Mouse (Mus musculus) embryo, embryonic 11 days (tissue): ENCODE measurements at regions not wholly inside any gene's neighbourhood (a gene's known extent, or its start where the extent isn't known, plus 50 kb on each side); places are given as distances from the start of the nearest gene placed in this dataset.

Experiments used
- DNase-seq: peaks from one replicate; pipeline ENCODE4 v3.0.0-alpha.2; 2015

GRCm38 (mm10) chr6:54754810-54755209 is 61.9 kb upstream of the Znrf2 start:
- no peak for DNase-seq

GRCm38 (mm10) chr6:54757511-54757911 is 59.2 kb upstream of the Znrf2 start:
- no peak for DNase-seq

GRCm38 (mm10) chr6:54758112-54758511 is 58.6 kb upstream of the Znrf2 start:
- peak; percentile 24 for DNase-seq

- DNase-seq = no peak
Observed at GRCm38 (mm10) chr6:54759263-54759662, 57.5 kb upstream of the Znrf2 start.

DNA sequence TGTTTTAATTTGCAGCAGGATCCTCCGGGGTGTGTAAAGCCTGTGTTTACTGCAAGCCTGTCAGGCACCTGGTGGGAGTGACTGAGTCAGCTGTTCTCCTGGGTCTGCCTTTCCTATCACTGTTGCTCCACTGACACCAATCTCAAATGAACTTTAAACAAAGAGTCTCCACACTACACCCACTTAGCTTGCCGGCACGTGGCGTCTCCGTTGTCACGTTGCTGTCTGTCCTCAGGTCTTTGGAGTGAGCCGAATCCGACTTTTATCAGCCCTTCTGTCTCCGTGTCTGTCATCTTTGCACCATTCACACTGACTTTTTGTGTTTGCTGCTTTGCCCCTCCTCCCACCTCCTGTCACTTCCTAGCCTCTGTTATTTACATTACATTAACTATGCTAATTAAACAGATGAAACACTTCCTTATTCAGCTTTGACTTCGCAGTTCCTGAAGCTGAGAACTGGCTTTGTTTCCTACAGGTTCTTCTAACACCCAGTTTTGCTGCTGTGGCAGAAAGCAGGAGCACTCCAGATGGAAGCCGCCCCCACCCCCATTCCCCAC is 56.7 kb upstream of the Znrf2 start:
- DNase-seq = peak; percentile 45

DNA sequence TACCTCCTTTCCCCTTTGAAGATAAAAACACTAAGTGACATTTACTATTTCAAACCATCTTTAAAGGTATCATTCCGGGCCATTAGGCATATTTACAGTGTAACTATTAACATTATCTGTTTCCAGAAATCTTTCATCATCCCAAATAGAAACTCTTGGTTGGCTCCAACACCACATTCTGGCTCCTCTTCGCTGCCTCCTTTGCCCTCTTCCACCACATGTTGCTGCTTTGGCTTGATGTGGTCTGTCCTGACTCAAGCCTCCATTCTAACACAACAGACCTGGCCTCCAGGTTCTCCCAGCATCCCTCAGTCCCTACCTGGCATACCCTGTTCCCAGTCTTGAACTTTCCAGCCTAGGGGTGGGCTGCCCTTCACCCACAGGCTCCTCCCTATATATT is 56.2 kb upstream of the Znrf2 start:
- no peak for DNase-seq

DNA sequence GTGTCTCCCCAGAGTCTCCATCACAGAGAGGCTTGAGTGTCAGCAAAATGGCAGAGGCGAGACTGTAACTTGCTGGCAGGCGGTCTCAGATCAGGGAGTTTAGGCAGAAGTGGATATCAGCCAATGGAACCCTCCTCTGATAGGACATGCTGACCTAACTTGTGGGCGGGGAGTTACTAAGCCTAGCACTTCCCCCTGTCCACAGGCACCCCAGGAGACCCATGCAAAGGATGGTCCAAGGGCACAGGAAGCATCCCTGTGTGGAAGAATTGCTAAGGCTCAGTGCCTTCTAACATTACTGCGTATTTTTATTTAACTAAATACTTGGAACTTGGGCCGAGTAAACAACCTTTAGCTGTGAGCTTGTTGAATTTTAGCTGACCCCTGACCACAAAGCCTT is 54.7 kb upstream of the Znrf2 start:
- no peak for DNase-seq

- DNase-seq = no peak
Observed at GRCm38 (mm10) chr6:54762499-54762898, 54.2 kb upstream of the Znrf2 start.

DNA sequence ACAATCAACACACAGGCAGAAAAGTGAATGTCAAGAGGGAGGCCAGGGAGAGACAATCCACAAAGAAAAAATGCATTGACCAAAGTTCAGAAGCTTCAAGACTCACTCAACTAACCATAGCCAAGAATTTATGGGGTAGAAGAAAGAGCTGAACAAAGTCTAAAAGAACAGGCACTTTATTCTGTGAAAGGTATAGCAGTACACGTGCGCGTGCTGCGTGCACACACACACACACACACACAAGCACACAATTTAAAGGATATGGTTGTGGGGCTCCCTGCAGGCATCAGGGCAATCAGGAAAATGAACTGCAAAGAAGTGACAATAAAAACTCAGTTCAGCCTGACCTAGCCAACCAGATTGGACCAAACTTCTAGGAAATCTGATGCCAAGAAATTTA is 53.0 kb upstream of the Znrf2 start:
- no peak for DNase-seq

DNA sequence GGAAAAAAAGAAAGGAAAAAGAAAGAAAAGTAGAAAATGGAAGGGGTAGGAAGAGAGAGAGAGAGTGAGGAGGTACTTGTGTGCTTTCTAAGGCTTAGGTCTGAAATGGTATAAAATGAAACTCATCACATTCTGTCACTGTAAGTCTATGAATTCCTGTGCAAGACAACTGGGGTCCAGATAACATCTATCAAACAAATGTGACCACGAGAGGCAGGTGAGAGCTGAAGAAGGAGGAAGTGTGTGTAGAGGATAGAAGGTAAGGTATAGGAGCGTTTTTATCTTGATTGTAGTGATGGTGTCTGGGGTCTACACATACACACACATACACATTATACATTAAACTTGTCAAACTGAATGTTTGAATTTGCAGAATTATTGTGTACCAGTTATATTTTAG is 51.0 kb upstream of the Znrf2 start:
- no peak for DNase-seq

DNA sequence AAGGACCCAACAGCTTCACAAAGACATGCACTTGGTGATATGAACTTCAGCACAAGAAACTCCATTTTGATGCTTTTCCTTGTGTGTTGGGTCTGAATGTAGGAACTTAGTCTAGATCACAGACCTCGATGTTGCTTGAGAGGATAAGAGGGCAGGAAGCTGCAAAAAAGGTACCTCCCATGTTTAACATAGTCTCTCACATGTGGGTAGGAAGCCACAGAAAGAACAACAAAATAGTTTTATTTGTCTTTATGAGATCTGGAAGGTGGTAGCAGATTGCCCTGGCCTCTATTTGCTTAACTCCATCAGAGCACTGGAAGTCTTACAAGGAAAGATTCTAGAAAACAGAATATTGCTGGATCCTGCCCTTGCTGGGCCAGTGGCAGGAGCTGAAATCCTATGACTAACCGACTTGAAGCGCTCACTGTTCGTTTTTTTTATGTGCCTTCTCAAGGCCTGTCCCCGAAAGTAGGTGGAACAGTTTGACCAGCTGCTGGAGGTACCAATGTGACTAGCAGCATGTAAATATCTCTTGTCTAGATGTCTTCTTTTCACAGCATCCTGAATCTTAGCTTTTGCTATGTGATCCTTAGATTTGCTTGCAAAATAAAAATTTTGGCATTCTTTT is 50.1 kb upstream of the Znrf2 start:
- no peak for DNase-seq
